Mouse (Mus musculus) B cell, adult (primary cell): ENCODE data around the gene Tagap1. TPM values are rescaled to one million over a fixed set of nuclear protein-coding genes. Genes with fewer than 3 reads are reported as not detected.

Source experiments
- total RNA-seq: library from RNA; stranded (reverse); gene quantifications from 4 replicates; pipeline ENCODE4 v1.2.4, GENCODE M21; 2023; ENCODE audit not compliant: inconsistent age

Gene Tagap1
- 61.2 to 72.0 TPM (median 65.4 TPM) in 4 replicates for total RNA-seq

GRCm38 (mm10) chr17:6960776-6961175, at the start of gene Tagap1:
Gene Tagap1 (minus strand): TSS chr17:6961156.

DNA sequence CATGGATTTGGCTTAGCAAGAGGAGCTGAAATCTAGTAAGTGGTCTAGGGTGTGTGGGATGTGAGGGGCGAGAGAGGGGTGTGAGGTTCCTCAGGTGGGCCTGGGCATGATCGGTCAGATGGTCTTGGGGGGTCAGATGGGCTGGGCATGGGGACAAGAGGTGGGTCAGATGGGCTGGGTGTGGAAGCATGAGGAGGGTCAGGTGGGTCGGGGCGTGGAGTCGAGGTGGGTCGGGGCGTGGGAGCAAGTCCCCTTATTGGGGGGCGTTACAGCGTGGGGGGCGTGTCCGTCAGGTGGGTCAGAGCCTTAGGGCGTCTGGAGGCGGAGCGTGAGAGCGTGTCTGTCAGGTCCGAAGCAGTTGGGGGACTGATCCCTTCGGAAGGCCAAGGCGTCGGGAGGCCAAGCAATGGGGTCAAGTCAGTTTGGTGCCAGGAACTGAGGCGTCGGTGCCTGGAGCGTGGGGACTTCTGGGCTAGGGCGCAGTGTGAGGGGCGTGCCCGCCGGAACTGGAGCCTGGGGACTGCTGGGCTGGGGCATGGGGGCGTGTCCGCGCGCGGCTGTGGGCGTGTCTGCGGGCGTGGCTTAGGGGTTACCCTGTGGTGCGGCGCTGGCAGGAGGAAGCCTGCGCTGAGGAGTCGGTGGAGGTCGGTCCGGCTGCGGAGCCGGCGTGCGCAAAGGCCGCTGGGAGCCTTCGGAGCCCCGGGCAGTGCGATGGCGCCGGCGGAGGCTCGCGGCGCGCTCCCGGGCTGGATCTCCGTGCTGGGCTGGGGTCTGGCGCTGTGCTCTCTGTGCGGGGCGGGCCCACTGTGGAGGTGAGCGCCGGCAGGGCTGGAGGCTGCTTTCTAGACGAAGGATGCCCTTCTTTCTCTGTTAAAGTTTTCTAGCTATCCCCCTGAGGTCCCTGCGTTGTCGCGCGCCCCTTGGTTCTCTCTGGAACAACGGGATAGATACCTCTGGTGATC, 17.6 kb upstream of the Tagap1 start, which contains the start of gene Gm49721:
Gene Gm49721 (plus strand): TSS at position 618 of the 962 bp plus-strand sequence.

DNA sequence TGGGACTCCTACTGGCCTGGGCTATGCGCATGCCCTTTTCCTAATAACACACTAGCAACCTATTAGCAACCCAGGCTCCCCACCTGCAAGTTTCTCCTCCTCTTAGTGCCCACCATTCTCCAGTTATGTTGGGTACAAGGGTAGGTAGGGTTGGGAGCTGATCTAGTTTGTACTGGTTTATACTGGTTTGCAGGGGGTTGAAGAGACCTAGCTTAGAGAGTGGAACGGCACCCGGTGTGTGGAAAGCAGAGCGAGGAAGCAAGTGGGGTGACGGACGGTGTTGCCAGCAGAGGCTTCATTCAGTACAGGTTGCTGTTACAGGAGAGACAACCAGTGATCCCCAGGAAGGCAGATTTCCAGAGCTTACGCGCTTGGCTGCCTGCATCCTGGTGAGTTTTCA, 9.4 kb upstream of the Tagap1 start, which contains the start of gene Rnaset2b:
Gene Rnaset2b (plus strand): TSS at position 301 of the 400 bp plus-strand sequence.

GRCm38 (mm10) chr17:6947984-6948768, 12.8 kb downstream of the Tagap1 start, which contains the start of gene Rsph3b:
Gene Rsph3b (minus strand): TSS chr17:6948682.

Other genes starting within 250 kb of the Tagap1 start
- gene Ezr, start 178.4 kb downstream of the Tagap1 start, total RNA-seq: 425 to 491 TPM (median 471 TPM) in 4 replicates
- gene Rsph3b, start 12.5 kb downstream of the Tagap1 start, total RNA-seq: 7.9 to 10.6 TPM (median 9.7 TPM) in 4 replicates
- 198 to 238 TPM (median 211 TPM) in 4 replicates for gene Rnaset2b, start 9.5 kb upstream of the Tagap1 start, total RNA-seq
- gene Gm49721, start 17.7 kb upstream of the Tagap1 start, total RNA-seq: not detected in 4 replicates
- not detected in 4 replicates for gene Gm1604a, start 64.4 kb upstream of the Tagap1 start, total RNA-seq
- gene Rps6ka2, start 209.0 kb upstream of the Tagap1 start, total RNA-seq: 2.2 to 3.1 TPM (median 2.6 TPM) in 4 replicates